ENCODE assay signal across 9 mouse cellular contexts in the genomic region with DNA sequence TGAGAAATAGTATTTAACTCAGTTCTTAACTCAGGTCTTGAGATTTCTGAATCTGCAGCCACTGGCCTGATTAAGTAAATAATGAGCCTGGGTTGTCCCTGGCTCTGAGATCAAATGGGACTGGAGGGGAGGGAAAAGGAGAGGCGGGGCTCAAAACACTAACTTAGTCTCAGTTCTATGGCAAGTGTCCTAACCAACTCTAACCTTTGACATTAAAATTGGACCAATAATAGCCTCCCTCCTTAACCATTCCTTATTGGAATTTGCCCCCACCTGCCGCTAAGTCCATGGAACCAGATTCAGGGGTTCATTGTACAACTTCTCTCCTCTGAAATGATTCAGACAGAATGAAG. TPM values are rescaled to one million over a fixed set of nuclear protein-coding genes. Genes with fewer than 3 reads are reported as not detected.
DNase-seq lines count a peak whose midpoint lies in the region; ATAC-seq lines count a peak whose summit lies in the region.
"Had no signal": no experiment of that assay in that cellular context is flagged by ENCODE, and none has a peak within 500 bp of the region (broad histone marks: within the 10 kb centered on the region; RNA-seq: fewer than 3 reads in every experiment).

TSS of gene Bco2 (minus strand) at position 88 of the 353 bp plus-strand sequence.

- peak within 1 kb of the TSS; percentile 36; the same call in 1 of the 2 replicates for H3K4me2 ChIP-seq in heart, embryonic 15.5 days
- peak within 1 kb of the TSS; percentile 55 for H3K4me2 ChIP-seq in hindbrain, embryonic 16.5 days (ENCODE audit: low read length)
- H3K4me2 ChIP-seq in midbrain, embryonic 11.5 days = peak within 1 kb of the TSS; percentile 45

- H3K27ac ChIP-seq in heart, embryonic 15.5 days = no peak within 1 kb of the TSS; the same call in 1 of the 2 replicates
- peak within 1 kb of the TSS; percentile 73 for H3K27ac ChIP-seq in brown adipose tissue, adult 24 weeks (replicated peaks; ENCODE audit: low read depth, low read length)
- peak within 1 kb of the TSS; percentile 69 for H3K27ac ChIP-seq in hindbrain, embryonic 16.5 days (ENCODE audit: low read depth, low read length)
- peak within 1 kb of the TSS; percentile 88 for H3K27ac ChIP-seq in midbrain, embryonic 11.5 days (ENCODE audit: low read depth, low read length)

- H3K4me3 ChIP-seq in heart, embryonic 15.5 days = no peak within 1 kb of the TSS
- H3K4me3 ChIP-seq in brown adipose tissue, adult 24 weeks (ENCODE audit: insufficient read depth, low read depth, low read length) = peak within 1 kb of the TSS; percentile 47
- peak within 1 kb of the TSS; percentile 31 for H3K4me3 ChIP-seq in hindbrain, embryonic 16.5 days (ENCODE audit: low read length)
- H3K4me3 ChIP-seq in midbrain, embryonic 11.5 days (ENCODE audit: low read depth, low read length) = peak within 1 kb of the TSS; percentile 27

- no peak for ATAC-seq in heart, embryonic 15.5 days (replicated peaks; ENCODE audit: insufficient number of reproducible peaks, insufficient read depth, low FRiP score, low read depth)
- ATAC-seq in hindbrain, embryonic 16.5 days = peak; percentile 64
- ATAC-seq in midbrain, embryonic 11.5 days (ENCODE audit: low FRiP score) = peak; percentile 76
- no peak for ATAC-seq in activated CD4-positive, CD25-positive, alpha-beta regulatory T cell, adult 4 months

- no peaks in the 10 kb centered on the region for H3K9me3 ChIP-seq in heart, embryonic 15.5 days (replicated peaks)
- H3K9me3 ChIP-seq in hindbrain, embryonic 16.5 days (ENCODE audit: control insufficient read depth, low read length) = no peaks in the 10 kb centered on the region
- no peaks in the 10 kb centered on the region for H3K9me3 ChIP-seq in midbrain, embryonic 11.5 days (ENCODE audit: control insufficient read depth, low read length)

- 0 out of 2 replicates have a peak, but pooled peaks cover 3% of the 10 kb centered on the region for H3K27me3 ChIP-seq in heart, embryonic 15.5 days
- no peaks in the 10 kb centered on the region for H3K27me3 ChIP-seq in hindbrain, embryonic 16.5 days (replicated peaks; ENCODE audit: control insufficient read depth, insufficient read depth, low read length)
- H3K27me3 ChIP-seq in midbrain, embryonic 11.5 days (ENCODE audit: control insufficient read depth, insufficient read depth, low read length) = no peaks in the 10 kb centered on the region

- 49% methylated on average over 2 of the region's 2 CpGs for WGBS in heart, embryonic 15.5 days
- 24% methylated on average over 2 of the region's 2 CpGs for WGBS in hindbrain, embryonic 16.5 days
- 10% methylated on average over 2 of the region's 2 CpGs for WGBS in midbrain, embryonic 11.5 days

- no peaks in the 10 kb centered on the region for H3K36me3 ChIP-seq in heart, embryonic 15.5 days
- no peaks in the 10 kb centered on the region for H3K36me3 ChIP-seq in hindbrain, embryonic 16.5 days (ENCODE audit: control insufficient read depth, insufficient read depth, low read length)
- H3K36me3 ChIP-seq in midbrain, embryonic 11.5 days (ENCODE audit: control insufficient read depth, insufficient read depth, low read length) = no peaks in the 10 kb centered on the region

- DNase-seq in heart, adult 18-20 months = no peak
- no peak for DNase-seq in midbrain, embryonic 11.5 days (ENCODE audit: low spot score, missing footprints)
- no peak for DNase-seq in left cerebral cortex, adult 11 months (ENCODE audit: low spot score)
- no peak for DNase-seq in right cerebral cortex, adult 18-20 months

- H3K4me1 ChIP-seq in heart, embryonic 15.5 days (replicated peaks) = 0 out of 2 replicates have a peak, but pooled peaks cover 2% of the 10 kb centered on the region
- H3K4me1 ChIP-seq in brown adipose tissue, adult 24 weeks (ENCODE audit: control insufficient read depth, insufficient read depth, insufficient read length, low read length) = no peaks in the 10 kb centered on the region
- H3K4me1 ChIP-seq in hindbrain, embryonic 16.5 days (ENCODE audit: control insufficient read depth, insufficient read depth, low read depth, low read length) = peaks cover 6% of the 10 kb centered on the region
- peaks cover 12% of the 10 kb centered on the region; the same call in 1 of the 2 replicates for H3K4me1 ChIP-seq in midbrain, embryonic 11.5 days (ENCODE audit: control insufficient read depth, insufficient read depth, low read length)

- H3K9ac ChIP-seq in heart, embryonic 15.5 days = no peak within 1 kb of the TSS
- peak within 1 kb of the TSS; percentile 39 for H3K9ac ChIP-seq in hindbrain, embryonic 16.5 days (ENCODE audit: low read depth, low read length)
- H3K9ac ChIP-seq in midbrain, embryonic 11.5 days (ENCODE audit: low read length) = peak within 1 kb of the TSS; percentile 63

RNA-seq across cellular contexts. Expression of gene Bco2, which starts in this region (rescaled TPM):
- 0.13 and 0.25 TPM in 2 replicates for polyA plus RNA-seq in heart, embryonic 15.5 days (2015; fragmentation: Nextera tagmentation; extraction: Ambion mirVana)
- total RNA-seq in heart, adult 18-20 months (2021) = under 1 TPM; 0.52 to 0.64 TPM
- polyA plus RNA-seq in brown adipose tissue, adult 24 weeks (2012; ENCODE audit: insufficient read depth, insufficient read length, missing spikeins) = 0.54 and 1.1 TPM in 2 replicates
- polyA plus RNA-seq in hindbrain, embryonic 16.5 days (2015; fragmentation: Nextera tagmentation; extraction: Ambion mirVana) = 0.59 and 0.64 TPM in 2 replicates
- polyA plus RNA-seq in midbrain, embryonic 11.5 days (2014; fragmentation: Nextera tagmentation; extraction: Ambion mirVana) = 0.29 and 0.40 TPM in 2 replicates
- polyA plus RNA-seq in activated CD4-positive, CD25-positive, alpha-beta regulatory T cell, adult 4 months (2017; shearing (Covaris generic)) = under 1 TPM; 0.45 to 0.56 TPM
- total RNA-seq: MEL had no signal

Comparison
In these comparisons a context has a peak if more than half of its experiments do, and no peak if none do; other contexts are left out.
1. Peak in ATAC-seq, H3K4me3 ChIP-seq, H3K27ac ChIP-seq, H3K9ac ChIP-seq and H3K4me2 ChIP-seq in hindbrain, embryonic 16.5 days; RNA of the gene not detected or under 1 TPM.
2. Peak in ATAC-seq, H3K4me3 ChIP-seq, H3K27ac ChIP-seq, H3K9ac ChIP-seq and H3K4me2 ChIP-seq in midbrain, embryonic 11.5 days; RNA of the gene not detected or under 1 TPM.